Mouse (Mus musculus): Measurements from ENCODE around the gene Prickle2. TPM values are rescaled to one million over a fixed set of nuclear protein-coding genes. Genes with fewer than 3 reads are reported as not detected.

Gene Prickle2
- polyA plus RNA-seq, 2 experiments = 0.15 to 0.20 TPM

DNA sequence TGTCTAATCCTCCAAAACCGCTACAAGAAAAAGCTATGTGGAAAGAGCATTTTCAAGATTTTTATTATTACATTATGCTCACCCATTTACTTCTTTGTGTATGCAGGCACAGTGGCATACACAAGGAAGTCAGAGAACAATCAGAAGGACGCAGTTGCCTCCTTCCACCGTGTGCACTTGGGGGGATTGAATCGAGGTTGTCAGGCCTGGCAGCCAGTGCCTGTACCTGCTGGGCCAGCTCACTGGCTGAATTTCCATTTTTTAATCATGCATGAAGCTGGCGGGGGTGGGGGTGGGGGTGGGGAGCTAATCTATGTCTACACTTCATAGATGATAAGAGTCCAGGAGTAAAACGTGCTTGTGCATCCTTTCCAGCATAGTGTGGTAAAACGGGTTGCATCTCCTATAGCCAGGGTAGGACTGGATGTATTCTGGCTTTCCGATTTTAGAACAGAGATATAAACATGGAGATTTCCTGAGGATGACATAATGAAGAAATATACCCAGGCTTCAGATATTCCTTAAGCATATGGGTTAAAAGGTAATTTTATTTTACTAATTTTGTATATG is 78.8 kb downstream of the Prickle2 start:
- WGBS (ENCODE audit: insufficient replicate concordance) = 50% methylated on average over 8 of the region's 8 CpGs
- Histone ChIP-seq H3K27ac (no peak overlapping the region), H3K4me3 (ENCODE audit: insufficient read depth in 1 of 2, low read depth in 2 of 2, low read length in 2 of 2) (no peak overlapping the region), H3K4me1 (replicated peaks; ENCODE audit: control insufficient read depth in 2 of 2, insufficient read depth in 2 of 2, low read length in 1 of 2) (no peaks in the 10 kb centered on the region), H3K9ac (replicated peaks) (no peak overlapping the region), H3K4me2 (ENCODE audit: low read depth) (no peak overlapping the region), H3K27me3 (ENCODE audit: control insufficient read depth, insufficient read depth, low read length) (no peaks in the 10 kb centered on the region), H3K36me3 (replicated peaks; ENCODE audit: control insufficient read depth, insufficient read depth, low read depth) (no peaks in the 10 kb centered on the region), H3K9me3 (ENCODE audit: control insufficient read depth, low read length) (no peaks in the 10 kb centered on the region)
- TF ChIP-seq EP300 (IDR thresholded peaks at IDR 0.05; ENCODE audit: low read depth) (no peak), CTCF (IDR thresholded peaks at IDR 0.05; ENCODE audit: low read depth) (no peak)
- DNase-seq (ENCODE audit: low read depth in 3 of 3, low spot score in 3 of 3) (no peak), ATAC-seq (ENCODE audit: insufficient read depth) (no peak)

DNA sequence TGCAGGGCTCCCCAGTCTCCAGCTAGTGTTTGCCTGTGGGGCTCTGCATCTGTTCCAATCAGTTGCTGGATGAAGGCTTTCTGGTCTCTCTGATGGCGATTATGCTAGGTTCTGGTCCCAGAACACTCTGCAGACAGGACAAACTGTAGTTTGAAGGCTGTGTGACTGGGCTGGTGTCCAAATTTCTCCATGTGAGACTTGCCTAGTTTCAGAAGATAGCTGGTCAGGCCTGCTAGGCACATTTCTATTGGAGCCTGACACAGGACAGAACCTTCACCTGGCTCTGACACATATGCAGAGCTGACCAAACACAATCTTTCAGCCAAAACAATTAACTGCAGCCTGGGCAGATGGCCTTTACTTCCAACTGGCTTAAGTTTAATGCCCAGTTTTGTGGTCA is 80.0 kb downstream of the Prickle2 start:
- DNase-seq (ENCODE audit: low read depth in 3 of 3, low spot score in 3 of 3) (no peak), ATAC-seq (ENCODE audit: insufficient read depth) (no peak)
- no peaks in the 10 kb centered on the region for H3K36me3 ChIP-seq (replicated peaks; ENCODE audit: control insufficient read depth, insufficient read depth, low read depth)
- H3K27ac ChIP-seq = no peak overlapping the region
- no peak for TF ChIP-seq CTCF (IDR thresholded peaks at IDR 0.05; ENCODE audit: low read depth)
- no peak for TF ChIP-seq EP300 (IDR thresholded peaks at IDR 0.05; ENCODE audit: low read depth)
- H3K4me2 ChIP-seq (ENCODE audit: low read depth) = no peak overlapping the region
- H3K4me3 ChIP-seq (ENCODE audit: insufficient read depth in 1 of 2, low read depth in 2 of 2, low read length in 2 of 2) = no peak overlapping the region
- H3K4me1 ChIP-seq (replicated peaks; ENCODE audit: control insufficient read depth in 2 of 2, insufficient read depth in 2 of 2, low read length in 1 of 2) = no peaks in the 10 kb centered on the region
- no peaks in the 10 kb centered on the region for H3K27me3 ChIP-seq (ENCODE audit: control insufficient read depth, insufficient read depth, low read length)
- 30% methylated on average over 1 of the region's 1 CpGs for WGBS (ENCODE audit: insufficient replicate concordance)
- H3K9me3 ChIP-seq (ENCODE audit: control insufficient read depth, low read length) = no peaks in the 10 kb centered on the region
- no peak overlapping the region for H3K9ac ChIP-seq (replicated peaks)

DNA sequence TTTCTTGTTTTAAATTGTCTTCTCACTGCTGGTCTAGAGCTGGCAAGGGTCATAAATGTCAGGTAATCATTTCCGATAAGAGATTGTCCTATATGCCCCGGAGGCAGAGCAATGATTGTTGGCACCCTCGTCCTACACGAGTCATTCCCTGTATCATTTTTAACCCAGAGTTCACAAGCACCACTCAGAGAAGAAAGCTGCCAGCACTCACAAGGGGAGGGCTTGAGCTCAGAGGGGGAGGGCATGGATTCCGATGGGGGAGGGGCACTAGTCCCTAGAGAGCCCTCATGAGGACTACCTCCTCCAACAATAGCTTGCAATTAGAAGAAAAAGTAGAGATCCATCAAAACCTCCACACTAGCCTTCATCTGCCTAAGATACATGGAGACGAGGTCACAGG is 81.6 kb downstream of the Prickle2 start:
- no peak for ATAC-seq (ENCODE audit: insufficient read depth)
- no peaks in the 10 kb centered on the region for H3K36me3 ChIP-seq (replicated peaks; ENCODE audit: control insufficient read depth, insufficient read depth, low read depth)
- H3K4me2 ChIP-seq (ENCODE audit: low read depth) = no peak overlapping the region
- no peak for TF ChIP-seq CTCF (IDR thresholded peaks at IDR 0.05; ENCODE audit: low read depth)
- no peak for TF ChIP-seq EP300 (IDR thresholded peaks at IDR 0.05; ENCODE audit: low read depth)
- no peak for DNase-seq (ENCODE audit: low read depth in 3 of 3, low spot score in 3 of 3)
- no peaks in the 10 kb centered on the region for H3K9me3 ChIP-seq (ENCODE audit: control insufficient read depth, low read length)
- WGBS (ENCODE audit: insufficient replicate concordance) = 52% methylated on average over 6 of the region's 6 CpGs
- no peaks in the 10 kb centered on the region for H3K27me3 ChIP-seq (ENCODE audit: control insufficient read depth, insufficient read depth, low read length)
- H3K4me3 ChIP-seq (ENCODE audit: insufficient read depth in 1 of 2, low read depth in 2 of 2, low read length in 2 of 2) = no peak overlapping the region
- H3K9ac ChIP-seq (replicated peaks) = no peak overlapping the region
- H3K27ac ChIP-seq = no peak overlapping the region
- no peaks in the 10 kb centered on the region for H3K4me1 ChIP-seq (replicated peaks; ENCODE audit: control insufficient read depth in 2 of 2, insufficient read depth in 2 of 2, low read length in 1 of 2)

DNA sequence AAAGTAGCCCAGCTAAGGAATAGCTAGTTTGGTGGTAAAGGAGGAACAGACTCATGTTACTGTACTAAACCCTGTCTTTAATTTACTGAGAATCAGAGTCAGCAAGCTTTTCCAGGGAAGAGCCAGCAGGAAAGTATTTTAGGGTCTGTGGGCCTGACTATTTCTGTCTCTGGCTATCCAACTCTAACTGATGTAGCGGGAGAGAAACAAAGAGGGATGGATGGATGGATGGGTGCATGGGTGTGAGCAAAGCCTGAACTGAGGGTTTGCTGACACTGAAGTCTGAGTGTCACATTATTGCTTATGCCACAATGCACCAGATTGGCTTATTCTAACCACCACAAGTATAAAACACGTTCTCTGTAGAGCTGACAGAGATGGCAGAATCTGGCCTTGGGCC is 88.8 kb downstream of the Prickle2 start:
- H3K27ac ChIP-seq = no peak overlapping the region
- no peaks in the 10 kb centered on the region for H3K9me3 ChIP-seq (ENCODE audit: control insufficient read depth, low read length)
- H3K9ac ChIP-seq (replicated peaks) = no peak overlapping the region
- WGBS (ENCODE audit: insufficient replicate concordance) = 46% methylated on average over 2 of the region's 2 CpGs
- no peak for DNase-seq (ENCODE audit: low read depth in 3 of 3, low spot score in 3 of 3)
- no peaks in the 10 kb centered on the region for H3K27me3 ChIP-seq (ENCODE audit: control insufficient read depth, insufficient read depth, low read length)
- no peak for ATAC-seq (ENCODE audit: insufficient read depth)
- no peak overlapping the region for H3K4me3 ChIP-seq (ENCODE audit: insufficient read depth in 1 of 2, low read depth in 2 of 2, low read length in 2 of 2)
- TF ChIP-seq EP300 (IDR thresholded peaks at IDR 0.05; ENCODE audit: low read depth) = no peak
- TF ChIP-seq CTCF (IDR thresholded peaks at IDR 0.05; ENCODE audit: low read depth) = no peak
- H3K4me1 ChIP-seq (replicated peaks; ENCODE audit: control insufficient read depth in 2 of 2, insufficient read depth in 2 of 2, low read length in 1 of 2) = no peaks in the 10 kb centered on the region
- no peak overlapping the region for H3K4me2 ChIP-seq (ENCODE audit: low read depth)
- H3K36me3 ChIP-seq (replicated peaks; ENCODE audit: control insufficient read depth, insufficient read depth, low read depth) = no peaks in the 10 kb centered on the region

DNA sequence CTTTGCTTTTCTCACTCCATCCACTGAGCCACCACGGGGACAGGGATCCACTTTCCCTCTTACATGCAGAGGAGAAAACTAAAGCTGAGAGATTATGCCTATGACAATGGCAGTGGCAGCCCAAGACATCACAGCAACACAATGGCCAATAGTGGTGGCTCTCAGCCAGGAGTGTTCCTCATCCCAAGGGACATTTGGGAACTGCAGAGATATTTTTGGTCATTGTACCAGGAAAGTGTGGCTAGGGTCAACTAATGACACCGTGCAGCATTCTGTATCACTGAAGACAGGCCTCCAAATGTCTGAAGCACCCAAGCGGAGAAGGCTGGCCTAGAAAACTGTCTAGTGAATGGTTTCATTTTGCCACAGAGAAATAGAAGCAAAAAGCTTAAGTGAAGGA is 91.2 kb downstream of the Prickle2 start:
- Histone ChIP-seq H3K4me3 (ENCODE audit: insufficient read depth in 1 of 2, low read depth in 2 of 2, low read length in 2 of 2) (no peak overlapping the region), H3K9ac (replicated peaks) (no peak overlapping the region), H3K4me1 (replicated peaks; ENCODE audit: control insufficient read depth in 2 of 2, insufficient read depth in 2 of 2, low read length in 1 of 2) (no peaks in the 10 kb centered on the region), H3K9me3 (ENCODE audit: control insufficient read depth, low read length) (no peaks in the 10 kb centered on the region), H3K4me2 (ENCODE audit: low read depth) (no peak overlapping the region), H3K27me3 (ENCODE audit: control insufficient read depth, insufficient read depth, low read length) (no peaks in the 10 kb centered on the region), H3K27ac (no peak overlapping the region), H3K36me3 (replicated peaks; ENCODE audit: control insufficient read depth, insufficient read depth, low read depth) (no peaks in the 10 kb centered on the region)
- DNase-seq (ENCODE audit: low read depth in 3 of 3, low spot score in 3 of 3) = no peak
- no peak for ATAC-seq (ENCODE audit: insufficient read depth)
- 58% methylated on average over 3 of the region's 3 CpGs for WGBS (ENCODE audit: insufficient replicate concordance)
- TF ChIP-seq EP300 (IDR thresholded peaks at IDR 0.05; ENCODE audit: low read depth) (no peak), CTCF (IDR thresholded peaks at IDR 0.05; ENCODE audit: low read depth) (no peak)
